Mouse (Mus musculus) brain, adult 10 weeks (tissue): ENCODE measurements around the gene Mms22l. TPM values are rescaled to one million over a fixed set of nuclear protein-coding genes. Genes with fewer than 3 reads are reported as not detected.

Source experiments
- polyA plus RNA-seq: library from polyadenylated mRNA; stranded (reverse); fragments of 350-450 nt; fragmentation: Illumina TruSeq; extraction: RNeasy Lipid Tissue Mini Kit (QIAGEN cat#74804); gene quantifications from one replicate; pipeline ENCODE4 v1.2.3, GENCODE M21; 2015; ENCODE audit warnings: low read depth, low replicate concordance

The Mms22l gene
- polyA plus RNA-seq = 0.89 TPM

DNA sequence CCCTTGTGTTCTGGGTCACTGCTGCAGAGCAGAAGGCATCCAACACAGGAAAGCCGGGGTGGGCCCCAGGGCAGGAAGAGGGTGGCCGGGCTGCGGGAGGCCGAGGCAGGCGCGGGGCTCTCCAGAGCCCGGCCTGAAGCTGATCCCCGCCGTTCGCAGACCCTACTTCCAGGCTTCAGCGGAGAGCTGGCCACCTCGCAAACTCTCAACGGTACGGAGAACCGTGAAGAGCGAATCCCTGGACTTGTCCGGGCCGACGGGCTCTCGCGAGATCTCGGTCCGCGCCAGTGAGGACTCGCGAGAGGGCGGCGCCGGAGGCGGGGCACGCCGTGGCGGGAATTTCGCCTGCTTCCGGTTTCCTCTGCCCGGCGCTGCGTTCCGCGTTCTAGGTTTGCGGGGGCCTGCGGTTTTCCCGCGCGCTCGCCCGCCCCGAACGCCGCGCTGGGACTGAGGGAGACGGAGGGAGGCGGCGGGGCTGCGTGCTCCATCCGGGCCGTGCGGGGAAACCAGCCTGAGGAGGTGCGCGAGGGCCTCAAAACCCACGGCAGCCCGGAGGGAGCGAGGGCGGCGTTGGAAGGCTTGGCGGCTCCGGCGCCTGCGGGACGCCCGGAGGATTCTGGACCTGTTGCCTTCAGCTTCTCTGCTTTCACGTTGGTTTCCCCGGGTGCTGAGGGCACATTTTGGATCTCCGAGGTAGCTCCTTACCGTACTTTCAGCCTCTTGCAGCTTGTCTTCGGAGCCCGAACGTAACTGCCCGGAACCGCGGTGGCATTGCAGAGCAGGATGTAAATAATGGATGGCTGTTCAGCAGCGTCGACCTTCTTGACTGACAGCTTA lies at the start of gene Mms22l:
TSS of gene Mms22l (plus strand) at position 336 of the 837 bp plus-strand sequence.

